Mouse (Mus musculus) kidney, postnatal 25 days (tissue): ENCODE results near the gene Haus8.
"Not testable (repeated sequence)": the region's sequence is repeated elsewhere in the genome, so short reads cannot be mapped to it uniquely, and the experiment has no call there.

Experiments
- DNase-seq, 2 experiments: peaks; one replicate each; pipeline ENCODE4 v3.0.0; 2021; ENCODE audit warnings: mixed read lengths in 2 of 2

Gene Haus8

GRCm38 (mm10) chr8:71282621-71283020 is 9.9 kb upstream of the Haus8 start:
- DNase-seq, result no peak

DNA sequence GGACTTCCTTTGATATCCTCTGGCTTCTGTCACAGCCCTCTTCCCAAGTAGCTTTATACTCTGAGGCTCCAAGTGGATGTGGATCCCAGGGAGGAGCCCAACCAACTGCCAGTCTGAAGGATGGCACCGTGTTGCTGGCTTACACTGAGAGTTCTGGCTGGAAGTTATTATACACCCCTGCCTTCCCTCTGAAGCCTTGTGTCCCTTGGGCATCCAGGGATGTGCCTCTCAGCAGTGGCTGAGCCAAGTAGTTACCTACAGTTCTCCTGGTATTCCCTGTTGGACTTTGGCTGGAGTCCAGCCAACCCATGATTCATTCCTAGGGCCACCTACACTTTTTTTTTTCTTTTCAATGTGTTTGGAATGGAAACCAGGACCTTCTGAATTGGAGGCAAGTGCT is 9.0 kb upstream of the Haus8 start:
- not testable (repeated sequence) for DNase-seq

GRCm38 (mm10) chr8:71279409-71279808 is 6.7 kb upstream of the Haus8 start:
- DNase-seq, result not testable (repeated sequence)

GRCm38 (mm10) chr8:71276166-71276565 is 3.4 kb upstream of the Haus8 start:
- no peak for DNase-seq

DNA sequence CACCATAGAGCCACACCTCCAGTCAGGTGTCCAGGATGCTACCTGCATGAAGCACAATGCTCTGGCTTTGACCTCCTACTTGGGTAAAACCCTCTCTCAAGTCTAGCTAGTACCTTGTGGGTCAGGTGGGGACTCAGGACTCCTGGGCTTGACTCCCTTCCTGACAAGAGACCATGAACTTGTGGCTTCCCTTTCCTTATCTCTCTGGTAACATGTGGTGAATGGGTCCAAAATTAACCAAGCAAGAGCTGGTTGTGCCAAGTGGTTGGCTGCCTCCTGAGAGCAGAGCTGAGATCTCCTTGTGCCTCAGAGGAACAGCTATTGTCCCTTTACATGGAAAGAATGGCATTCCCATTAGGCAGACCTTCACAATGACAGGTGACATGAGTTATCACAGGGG is 1.7 kb upstream of the Haus8 start:
- DNase-seq, result no peak

GRCm38 (mm10) chr8:71273151-71273510 is 397 bp upstream of the Haus8 start:
- peak; percentile 57 to 69 for DNase-seq

DNA sequence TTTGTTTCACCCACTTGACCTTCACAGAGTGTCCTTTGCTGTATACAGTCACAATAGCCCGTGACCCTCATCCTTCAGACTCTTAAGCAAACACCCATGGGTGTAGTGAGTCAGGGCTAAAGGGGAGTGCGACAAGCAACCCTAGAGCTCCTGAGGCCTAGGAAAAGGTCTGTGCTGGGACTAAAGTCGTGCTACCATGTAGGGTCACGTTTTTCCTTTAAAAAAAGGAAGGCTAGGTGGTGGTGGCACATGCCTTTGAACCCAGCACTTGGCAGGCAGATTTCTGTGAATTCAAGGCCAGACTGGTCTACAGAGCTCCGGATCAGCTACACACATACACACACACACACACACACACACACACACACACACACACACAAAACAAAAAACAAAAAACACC is 1.1 kb downstream of the Haus8 start:
- DNase-seq, result peak in 1 of 2 experiments; percentile 10

- DNase-seq, result peak in 1 of 2 experiments; percentile 5
Measured at GRCm38 (mm10) chr8:71268286-71268685, 4.4 kb downstream of the Haus8 start.

DNA sequence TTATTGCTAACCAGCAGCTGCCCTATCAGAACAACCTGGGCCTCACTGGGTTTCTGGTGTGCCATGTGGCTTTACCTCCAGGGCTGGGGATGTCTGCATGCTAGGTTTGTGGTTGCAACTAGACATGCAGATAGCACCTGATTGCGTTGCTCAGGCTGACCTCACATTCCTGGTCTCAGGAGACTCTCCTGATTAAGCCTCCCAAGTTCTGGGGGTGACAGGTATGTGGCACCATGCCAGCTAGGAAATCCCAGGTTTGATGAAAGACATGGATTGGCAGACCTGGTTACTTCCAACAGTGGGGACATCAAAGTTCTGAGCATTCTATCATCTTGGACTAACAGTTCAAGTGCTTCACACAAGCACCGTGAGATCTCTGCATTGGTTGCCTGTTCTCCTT is 5.0 kb downstream of the Haus8 start:
- peak in 1 of 2 experiments; percentile 22 for DNase-seq

- DNase-seq, result peak in 1 of 2 experiments; percentile 51
Measured at GRCm38 (mm10) chr8:71261234-71261633, 11.5 kb downstream of the Haus8 start.

DNA sequence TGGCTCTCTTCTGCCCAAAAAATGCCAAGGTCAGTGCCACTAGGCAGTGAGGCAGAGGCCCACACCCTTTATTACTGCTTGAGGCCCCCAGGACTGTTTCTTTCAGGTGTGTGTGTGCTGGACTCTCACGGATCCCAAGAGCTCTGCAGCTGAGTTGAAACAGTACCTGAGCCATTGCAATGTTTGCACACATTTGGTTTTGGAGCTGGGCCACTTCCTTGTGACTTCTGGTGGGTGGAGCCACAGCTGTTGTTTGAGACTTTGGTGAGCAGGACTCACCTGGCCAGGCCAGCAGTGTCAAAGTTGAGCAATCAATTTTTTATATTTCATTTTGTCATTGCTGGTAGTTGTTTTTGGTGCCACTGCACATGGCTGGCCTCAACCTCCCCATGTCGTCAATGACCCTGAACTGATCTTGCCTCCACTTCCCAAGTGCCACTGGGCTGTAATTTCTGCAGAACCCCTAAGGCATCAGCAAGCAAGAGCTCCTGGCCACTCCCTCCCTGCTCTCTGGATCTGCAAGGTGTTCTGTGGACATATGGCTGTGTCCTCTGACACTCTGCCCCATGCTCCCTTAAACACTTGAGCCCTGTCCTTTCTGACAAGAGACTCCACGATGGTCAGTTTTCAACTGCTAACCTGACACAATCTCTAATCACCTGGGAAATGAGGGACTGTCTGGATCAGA is 16.0 kb downstream of the Haus8 start:
- no peak for DNase-seq

- no peak for DNase-seq
Measured at GRCm38 (mm10) chr8:71248203-71248602, 24.5 kb downstream of the Haus8 start.

DNA sequence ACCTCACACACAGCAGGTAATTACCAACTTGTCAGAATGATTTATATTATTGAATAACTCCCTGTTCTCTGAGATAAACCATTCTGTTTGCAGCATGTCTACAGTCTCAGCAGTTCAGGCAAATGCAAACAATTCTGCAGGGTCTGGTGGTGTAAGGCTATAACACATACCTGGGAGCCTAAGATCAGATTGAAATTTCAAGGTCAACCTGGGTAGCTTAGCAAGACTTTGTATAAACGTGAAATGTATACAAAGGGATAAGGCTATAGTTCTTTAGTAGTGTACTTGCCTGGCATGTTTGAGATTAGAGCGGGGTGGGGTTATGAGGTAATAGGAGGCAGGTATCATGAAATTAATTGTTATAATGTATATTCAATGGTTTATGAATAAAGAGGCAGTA is 30.0 kb downstream of the Haus8 start:
- no peak for DNase-seq

DNA sequence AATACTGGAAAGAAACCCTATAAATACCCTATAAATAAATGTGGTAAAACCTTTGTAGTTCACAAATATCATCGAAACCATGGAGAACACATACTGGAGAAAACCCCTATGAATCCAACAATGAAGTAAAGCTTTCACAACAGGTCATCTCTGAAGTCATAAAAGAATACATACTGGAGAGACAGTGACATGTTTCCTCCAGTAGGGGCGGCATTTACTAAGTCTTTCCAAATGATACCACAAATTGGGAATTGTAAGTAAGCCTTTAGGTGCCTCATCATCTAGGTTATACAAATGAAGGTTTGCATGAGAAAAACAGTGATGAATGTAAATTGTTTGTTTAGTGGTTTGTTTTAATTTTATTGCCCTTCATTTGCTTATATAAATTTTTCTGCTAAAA is 48.2 kb downstream of the Haus8 start:
- peak in 1 of 2 experiments; percentile 35 for DNase-seq

DNA sequence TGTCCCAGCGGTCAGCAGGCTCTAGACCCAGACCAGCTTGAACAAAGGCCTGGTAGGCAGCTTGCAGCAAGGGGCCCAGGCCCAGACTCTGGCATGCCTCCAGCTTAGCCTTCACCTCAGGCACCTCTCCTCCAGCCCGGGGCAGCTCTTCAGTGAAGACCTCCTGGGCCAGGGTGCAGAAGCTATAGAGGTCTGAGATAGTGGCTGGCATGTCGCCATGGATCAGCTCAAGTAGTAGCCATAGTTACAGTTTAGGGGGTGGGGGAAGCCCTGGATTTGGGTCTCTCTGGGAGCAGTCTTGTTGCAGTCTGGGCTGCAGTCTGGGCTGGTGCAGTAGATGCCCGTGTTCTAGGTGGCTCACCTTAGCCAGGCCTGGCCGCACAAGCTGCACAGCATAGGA is 58.5 kb downstream of the Haus8 start:
- not testable (repeated sequence) for DNase-seq

GRCm38 (mm10) chr8:71205541-71205967 is 67.2 kb downstream of the Haus8 start:
- peak in 1 of 2 experiments; percentile 30 for DNase-seq
